Mouse (Mus musculus) right cerebral cortex, postnatal 25 days (tissue): ENCODE results near the gene Arrdc5.

Source experiments
- DNase-seq: peaks from one replicate; pipeline ENCODE4 v3.0.0; 2022

Gene Arrdc5

DNA sequence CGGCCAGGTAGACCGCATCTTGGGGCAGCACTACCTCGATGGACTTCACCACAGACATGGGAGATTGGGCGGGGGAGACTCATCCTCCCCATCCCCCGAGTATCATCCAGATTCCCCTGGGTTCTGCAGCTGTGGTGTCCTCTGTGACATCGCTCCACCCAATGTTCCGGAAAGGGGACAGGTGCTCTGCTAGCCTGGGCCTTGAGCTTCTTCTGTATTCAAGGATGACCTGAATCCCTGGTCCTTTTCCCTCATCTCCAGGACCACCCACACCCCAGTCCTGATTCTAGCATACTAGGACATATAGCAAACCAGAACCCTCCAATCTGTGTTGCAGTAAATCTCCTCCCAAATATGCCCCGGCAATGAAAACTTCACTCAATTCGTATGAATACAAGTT, at the start of gene Arrdc5:
Arrdc5 (minus strand) TSS at position 101 of the 400 bp plus-strand sequence.
- no peak for DNase-seq

DNA sequence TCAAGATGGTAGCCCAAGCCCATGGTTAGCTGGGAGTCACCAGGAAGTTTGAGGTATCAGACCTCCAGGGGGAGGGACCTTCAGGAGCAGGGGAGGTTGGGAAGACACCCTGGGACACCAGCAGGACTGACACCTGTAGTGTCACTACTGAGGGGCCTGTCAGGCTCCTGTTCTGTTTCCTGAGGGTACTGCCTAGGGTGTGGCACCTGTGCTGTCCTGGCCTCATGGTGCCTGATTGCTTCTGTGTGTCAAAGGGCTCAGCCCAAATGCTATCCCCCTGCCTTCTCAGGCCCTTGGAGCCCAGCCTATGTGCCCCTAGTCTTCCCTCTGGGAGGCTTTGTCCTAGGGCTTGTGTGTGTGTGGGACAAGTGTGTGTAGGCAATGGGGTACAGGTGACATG, 48.5 kb upstream of the Arrdc5 start:
- no peak for DNase-seq

DNA sequence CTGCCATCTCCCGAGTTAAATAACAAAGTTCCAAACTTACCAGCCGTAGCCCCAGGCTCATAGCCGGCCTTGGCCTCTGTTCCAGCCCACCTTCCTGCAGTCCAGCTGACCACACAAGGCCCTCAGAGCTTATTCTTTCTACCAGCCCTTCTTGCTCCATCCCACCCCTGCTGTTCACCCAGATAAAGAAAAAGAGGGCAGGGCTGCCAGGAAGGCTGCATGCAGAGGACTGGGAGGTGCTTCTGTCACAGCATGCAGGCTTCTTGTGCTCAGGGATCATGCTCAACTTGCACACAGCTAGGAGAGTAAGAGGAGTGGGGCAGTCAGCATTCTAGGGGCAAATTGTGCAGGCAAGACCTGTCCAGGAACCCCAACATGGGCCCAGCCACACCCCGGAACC, 48.0 kb upstream of the Arrdc5 start:
- no peak for DNase-seq

DNA sequence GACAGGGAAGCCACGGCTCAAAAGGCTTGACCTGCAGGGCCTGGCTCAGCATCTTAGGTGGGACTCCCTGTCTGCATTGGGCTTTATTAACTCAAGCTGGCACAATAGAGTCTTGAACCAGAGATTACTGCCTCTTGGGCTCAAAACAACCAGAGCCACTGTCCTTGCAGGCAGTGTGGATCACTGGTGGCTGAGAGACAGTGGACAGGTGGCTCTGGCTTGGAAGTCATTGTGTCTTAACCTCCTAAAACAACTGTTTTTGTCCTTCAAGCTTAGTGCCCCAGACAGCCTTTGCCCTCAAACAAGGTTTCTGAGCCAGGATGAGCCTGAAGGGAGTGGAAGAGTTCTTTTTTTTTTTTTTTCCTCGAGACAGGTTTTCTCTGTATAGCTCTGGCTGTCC, 45.3 kb upstream of the Arrdc5 start:
- DNase-seq = no peak

DNA sequence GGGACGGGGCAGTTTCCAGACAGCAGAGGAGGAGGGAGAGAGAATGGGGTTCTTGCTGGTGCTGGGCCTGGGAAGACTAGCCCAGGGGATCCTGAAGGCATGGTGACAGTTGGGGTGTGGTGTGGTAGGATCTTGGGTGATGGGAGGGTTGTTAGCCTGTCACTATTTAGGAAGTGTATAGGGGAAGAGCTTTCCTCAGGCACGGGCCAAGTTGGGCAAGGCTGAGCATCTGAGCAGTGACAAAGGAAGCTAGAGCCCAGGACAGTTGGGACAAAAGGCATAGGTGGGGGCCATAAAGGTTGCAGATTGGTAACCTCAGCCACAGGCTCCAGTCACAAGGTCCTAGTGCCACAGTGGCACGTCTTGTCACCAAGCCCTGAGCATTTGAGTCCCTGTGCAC, 43.4 kb upstream of the Arrdc5 start:
- no peak for DNase-seq

DNA sequence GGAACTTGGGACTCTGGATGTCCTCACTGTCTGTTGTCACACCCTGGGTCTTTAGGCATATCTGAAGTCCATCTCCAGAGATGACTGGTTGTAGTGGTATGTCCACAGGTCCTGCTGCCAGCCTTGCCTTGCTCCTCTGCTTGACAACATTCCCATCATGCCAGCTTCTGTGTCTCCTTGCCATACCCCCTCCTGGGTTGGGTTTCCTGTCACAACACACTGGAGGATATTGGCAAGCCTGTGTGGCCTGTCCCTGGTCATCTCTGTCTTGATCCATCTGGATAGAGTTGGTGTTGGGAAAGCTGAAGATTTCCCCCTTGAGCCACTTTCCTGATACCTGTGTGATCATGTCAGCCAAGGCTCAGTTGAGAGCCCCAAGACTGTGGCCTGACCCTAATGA, 40.6 kb upstream of the Arrdc5 start:
- DNase-seq = no peak

DNA sequence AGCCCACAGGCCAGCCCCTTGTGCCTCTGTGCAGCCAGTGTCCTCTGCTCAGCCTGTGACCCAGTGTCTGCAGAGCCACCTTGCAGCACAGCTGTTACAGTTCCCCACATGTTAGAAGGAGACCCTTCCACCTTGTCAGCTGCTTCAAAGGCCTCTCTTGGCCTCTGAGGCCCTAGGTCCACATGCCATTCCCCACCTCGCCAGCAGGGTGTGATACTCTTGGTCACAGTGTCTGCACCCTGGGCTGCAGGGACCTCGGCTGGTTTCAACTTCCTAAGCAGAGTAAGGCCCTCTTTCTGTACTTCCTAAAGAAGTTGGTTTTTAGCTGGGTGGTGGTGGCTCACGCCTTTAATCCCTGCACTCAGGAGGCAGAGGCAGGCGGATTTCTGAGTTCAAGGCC, 38.8 kb upstream of the Arrdc5 start:
- no peak for DNase-seq

DNA sequence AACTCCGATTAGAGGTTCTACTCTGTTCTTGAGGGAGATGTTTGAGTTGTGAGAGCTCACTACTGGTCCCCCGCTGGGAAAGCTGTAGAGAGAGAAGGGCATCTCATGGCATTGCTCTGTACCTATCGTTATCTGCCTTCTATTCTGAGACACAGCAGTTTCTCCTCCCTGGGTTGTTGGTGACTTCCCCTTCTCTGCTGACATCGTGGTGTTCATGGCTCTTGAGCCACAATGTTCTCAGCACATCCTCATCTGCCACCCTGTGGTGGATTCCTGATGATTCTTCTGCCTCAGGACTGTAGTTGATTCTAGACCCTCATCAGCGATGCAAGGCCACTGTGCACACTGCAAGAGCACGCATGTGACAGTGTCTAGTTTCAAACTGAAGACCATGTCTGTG, 37.7 kb upstream of the Arrdc5 start:
- no peak for DNase-seq

DNA sequence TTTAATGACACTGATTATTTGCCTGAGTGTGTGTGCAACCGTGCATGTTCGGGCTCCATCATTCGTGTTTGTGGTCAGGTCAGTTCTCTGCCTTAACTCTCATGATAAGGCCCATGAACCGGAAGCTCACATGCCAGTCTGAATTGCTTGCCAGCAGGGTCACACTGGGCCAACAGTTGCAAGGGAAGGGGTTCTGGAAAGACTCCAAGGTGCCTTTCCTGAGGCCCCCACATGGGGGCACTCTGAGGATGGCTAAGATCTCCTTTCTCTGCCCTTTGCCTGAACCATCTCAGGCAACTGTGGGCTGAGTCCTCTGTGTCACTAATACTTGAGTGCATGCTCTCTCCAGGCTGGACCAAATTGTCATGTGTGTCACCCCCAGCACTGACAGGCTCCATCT, 37.1 kb upstream of the Arrdc5 start:
- DNase-seq = peak; percentile 28

DNA sequence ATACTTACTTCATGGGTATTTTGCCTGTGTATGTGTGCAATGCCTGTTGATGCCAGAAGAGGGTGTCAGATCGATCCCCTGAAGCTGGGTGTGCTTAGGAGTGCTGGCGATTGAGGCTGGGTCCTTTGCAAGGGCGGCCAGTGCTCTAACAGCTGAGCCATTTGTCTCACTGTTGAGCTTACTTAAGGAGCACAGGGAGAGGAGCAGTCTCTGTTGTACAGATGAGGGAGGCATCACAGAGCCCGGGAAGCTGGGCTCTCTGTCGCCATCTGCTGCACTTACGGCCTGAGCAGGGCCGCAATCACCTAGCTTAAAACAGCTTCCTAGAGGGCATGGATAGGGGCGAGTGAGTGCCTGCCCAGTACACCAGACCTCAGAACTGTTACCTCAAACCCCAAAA, 32.9 kb upstream of the Arrdc5 start:
- no peak for DNase-seq

DNA sequence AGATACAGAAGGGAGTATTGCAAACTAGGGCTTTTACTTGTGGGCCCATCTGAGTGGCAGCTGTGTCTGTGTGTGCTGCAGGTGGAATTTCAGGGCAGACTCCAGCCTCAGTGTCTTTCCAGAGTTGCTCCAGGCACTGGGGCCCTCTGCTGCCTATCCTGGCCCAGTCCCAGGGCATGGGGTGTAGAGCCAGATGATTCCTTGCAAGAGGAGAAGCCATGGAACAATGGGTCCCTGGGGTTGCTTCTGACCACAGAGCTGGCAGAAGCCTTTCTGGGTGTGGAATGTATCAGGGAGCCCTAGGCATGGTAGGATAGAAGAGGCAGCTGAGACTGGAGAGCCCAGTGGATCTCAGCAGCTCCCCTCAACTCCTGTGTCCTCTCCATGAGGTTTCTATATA, 31.2 kb upstream of the Arrdc5 start:
- no peak for DNase-seq

DNA sequence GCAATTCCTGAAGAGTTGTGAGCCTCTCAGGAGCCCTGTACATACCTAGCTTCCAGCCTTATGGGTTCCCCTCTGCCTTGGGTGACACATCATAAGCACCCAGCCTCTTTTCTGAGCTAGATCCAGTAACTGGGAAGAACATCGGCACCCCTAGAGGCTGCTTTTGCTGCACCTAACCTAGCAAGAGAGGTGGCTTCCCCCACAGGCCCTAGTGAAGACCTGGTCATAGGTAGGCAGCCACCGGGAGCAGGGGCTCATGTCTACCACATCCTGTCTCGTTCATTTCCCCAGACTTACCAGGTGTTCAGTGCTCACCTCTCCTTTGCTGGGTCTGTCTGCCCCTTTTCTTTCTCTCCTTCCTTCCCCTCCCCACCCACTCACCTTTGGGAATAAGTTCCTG, 30.3 kb upstream of the Arrdc5 start:
- no peak for DNase-seq

DNA sequence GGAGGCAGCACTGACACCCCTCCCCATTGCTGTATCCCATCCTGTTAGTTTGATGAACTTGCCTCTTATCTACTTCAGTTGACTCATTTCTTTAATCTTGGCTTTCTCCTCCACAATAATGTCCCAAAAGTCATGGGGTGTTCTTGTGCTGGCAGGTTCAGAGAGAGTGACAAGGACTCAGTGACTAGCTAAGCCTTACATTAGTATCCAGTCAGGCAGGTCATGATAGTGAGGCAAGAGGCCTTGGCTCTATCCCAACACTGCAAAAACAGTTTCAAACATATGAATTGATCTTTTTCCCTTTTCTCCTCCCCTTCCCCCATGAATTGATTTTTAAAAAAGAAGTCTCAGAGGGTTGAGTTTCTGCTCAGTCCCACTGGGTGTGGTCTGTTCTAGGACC, 29.2 kb upstream of the Arrdc5 start:
- DNase-seq = no peak

DNA sequence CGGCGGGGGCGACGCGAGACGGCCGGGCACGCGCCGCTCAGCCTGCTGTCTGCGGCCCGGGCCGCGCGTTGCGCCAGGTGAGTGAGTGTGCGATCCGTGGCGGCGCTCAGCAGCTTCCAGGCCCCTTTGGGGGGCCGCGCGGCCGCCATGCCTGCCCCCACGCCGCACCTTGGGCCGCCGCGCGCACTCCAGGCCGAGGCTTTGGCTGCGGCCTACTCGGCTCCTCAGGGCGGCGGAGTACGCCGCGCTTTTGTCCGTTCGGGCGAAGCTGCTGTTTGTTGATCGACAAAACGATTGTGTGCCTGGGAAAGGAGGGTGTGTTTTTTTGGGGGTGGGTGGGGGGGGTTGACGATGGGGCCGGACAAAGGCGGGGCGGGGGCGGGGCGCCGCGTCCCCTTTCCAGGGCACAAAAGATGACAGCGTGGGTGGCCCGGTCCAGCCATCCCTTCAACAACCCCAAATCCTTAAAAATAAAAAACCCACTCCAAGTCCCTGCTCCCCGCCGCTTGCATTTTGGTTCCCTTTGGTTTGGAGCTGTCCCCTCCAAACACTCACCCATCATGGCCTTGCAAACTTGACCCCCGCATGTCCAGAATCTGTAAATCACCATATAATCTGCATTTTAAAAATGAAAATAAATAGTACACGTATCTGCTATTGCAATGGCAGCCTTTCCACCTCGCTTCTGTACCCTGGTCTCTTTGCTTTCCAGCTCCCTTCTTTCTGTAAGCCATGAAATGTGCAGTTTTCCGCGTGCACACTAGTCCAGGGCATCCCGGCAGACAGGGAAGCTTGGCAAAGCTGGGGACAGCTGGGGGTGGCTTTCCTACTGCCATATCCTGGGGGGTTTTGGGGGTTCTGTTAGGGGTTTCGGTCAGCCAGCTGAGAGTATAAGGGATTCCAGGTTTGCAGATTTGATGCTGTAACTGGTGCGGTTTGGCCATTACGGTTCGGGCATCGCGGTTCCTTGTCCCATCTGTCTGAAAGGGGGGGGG, 26.4 kb upstream of the Arrdc5 start:
- DNase-seq = peak; percentile 30

DNA sequence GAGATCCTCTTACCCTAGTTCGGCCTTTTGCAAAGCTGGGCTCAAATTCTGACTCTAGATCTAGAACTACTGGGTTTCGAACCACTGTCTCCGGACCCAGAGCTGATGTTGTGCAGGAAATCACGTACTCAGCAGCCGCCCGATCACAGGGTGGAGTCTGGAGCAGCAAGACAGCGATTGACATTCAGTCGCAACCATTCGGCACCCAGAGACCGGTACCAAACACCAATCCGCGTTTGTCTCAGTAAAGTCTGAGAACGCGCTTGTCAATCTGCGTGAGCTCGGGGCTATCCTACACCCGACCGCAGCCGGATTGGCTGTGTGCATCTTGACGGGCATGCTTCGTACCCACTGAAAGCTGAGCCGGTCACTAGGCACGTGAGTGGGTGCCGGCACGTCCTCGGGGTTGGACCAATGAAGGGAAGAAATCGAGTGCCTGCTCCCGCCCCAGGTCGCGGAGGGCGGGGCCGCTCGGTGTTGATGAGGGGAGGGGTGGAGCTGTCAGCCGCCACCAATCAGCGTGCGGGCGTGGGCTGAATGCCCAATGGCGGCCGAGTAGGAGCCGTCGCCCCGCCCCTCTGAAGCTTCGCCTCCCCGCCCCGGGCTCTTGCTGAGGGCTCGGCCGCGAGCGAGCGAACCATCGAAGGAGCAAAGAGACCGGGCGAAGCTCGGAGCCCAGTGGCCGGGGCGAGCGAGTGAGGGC, 25.5 kb upstream of the Arrdc5 start, which contains the start of gene Kdm4b:
Kdm4b (plus strand) TSS at position 613 of the 703 bp plus-strand sequence.
- peak; percentile 99 for DNase-seq

DNA sequence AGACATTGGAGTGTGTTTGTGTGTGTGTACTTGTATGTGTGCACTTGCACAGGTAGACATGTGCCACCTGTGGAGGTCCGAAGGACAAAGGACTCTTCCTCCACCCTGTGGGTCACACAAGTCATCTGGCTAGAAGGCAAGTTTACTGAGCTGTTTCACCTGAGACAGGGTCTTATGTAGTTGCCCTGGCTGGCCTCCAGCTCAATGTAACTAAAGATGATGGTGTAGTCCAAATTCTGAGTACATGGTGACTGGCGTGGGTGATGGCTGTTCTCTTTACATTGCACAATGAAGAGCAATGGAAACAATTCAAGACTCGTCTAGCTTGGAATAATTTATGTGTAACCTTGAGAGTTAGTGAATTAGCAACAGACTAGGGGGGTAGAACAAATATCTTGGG, 24.3 kb upstream of the Arrdc5 start:
- DNase-seq = no peak

DNA sequence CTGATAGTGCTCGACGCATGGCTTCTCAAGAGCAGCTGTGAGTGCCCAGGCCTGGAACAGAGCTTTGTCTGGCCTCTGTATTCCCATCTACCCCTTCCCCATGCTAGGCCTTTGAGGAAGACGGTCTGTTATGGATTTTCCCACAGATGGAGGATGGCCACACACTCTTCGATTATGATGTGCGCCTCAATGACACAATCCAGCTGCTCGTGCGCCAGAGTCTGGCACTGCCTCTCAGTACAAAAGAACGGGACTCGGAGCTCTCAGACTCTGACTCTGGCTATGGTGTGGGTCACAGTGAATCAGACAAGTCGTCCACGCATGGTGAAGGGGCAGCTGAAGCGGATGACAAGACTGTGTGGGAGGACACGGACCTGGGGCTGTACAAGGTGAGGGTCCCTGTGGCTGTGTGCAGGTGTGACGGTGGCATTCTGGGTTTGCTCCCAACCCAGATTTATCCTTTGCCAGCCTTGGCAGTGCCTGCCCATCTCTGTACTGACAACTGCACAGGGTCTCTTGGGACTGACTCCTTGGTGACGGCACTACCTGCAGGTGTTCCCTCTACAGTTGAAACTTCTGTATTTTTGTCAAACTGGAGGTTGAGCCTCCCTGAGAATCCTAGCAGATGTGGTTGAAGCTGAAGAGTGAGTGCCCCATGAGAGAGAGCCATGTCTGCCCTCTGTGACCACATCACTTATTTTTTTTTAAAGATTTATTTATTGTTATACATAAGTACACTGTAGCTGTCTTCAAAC, 9.3 kb upstream of the Arrdc5 start:
- no peak for DNase-seq

DNA sequence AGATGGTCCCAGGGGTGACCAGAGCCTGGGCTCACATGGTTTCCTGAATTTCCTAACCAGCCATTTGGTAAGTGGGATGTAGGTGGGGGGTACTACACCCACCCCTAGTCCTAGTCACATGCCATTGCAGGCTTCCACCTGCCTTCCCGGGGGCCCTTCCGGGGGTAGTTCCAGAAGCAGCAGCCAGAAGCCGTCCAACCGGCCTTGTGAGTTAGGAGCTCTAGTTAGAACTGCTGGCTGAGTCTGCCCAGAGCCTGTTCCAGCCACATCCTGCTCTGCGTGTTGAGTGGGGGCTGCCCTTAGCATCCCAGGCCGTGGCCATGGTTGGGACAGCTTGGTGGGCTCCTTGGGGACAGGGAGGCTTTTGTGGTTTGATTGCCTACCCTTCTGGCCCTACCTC, 8.0 kb upstream of the Arrdc5 start:
- DNase-seq = no peak

DNA sequence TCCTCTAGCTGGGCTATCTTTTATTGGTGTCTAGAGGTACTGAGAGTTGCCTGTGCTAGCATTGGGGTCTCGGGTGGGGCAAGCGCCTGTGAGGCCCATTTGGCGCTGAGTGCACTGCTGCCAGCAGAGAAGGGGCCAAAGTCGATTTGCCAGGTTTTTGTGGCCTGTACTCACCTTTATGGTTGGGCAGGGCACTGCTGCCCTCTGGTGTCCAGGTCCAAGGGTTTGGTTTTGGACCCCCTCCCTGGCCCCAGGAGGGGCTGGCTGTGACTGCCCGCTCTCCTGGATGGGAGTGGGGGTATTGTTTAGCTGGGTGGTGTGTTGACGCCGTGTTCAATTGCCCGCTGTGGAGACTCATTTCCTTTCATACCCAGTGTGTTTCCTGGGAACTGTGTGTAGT, 5.7 kb upstream of the Arrdc5 start:
- DNase-seq = no peak

DNA sequence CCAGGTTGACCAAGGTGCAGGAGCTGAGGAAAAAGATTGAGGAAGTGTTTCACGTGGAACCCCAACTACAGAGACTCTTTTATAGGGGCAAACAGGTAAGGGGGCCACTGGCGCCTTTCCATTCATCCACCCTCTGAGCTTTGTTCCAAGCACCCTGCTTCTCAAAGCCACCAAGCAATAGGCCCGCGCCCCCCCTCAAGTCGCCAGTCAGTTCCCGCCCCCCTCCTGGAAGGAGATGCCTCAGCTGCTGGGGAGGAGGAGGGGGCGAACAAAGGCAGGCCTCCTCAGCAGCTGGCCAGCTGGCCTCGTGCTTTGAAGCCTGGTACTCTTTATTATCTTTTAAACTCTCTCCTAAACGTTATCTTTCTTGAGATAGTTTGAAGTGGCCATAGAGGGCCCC, 5.1 kb upstream of the Arrdc5 start:
- DNase-seq = no peak

DNA sequence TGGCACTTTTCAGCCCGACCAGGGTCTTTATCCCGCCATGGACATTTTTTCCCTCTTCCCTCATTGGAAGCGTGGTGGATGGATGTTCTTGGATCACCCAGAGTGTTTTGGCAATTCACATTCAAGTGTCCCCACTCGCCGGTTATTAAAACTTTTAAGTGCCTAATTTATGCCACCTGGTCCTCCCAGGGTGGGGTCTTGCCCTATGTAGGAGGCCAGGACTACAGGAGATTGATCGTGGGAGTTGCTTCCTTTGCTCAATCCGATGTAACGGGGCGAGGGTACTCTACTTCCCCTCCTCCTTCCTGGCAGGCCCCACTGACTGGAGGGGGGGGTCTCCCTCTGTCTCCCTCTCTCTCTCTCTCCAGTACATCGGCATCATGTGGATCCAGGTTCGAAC, 4.6 kb upstream of the Arrdc5 start:
- no peak for DNase-seq

DNA sequence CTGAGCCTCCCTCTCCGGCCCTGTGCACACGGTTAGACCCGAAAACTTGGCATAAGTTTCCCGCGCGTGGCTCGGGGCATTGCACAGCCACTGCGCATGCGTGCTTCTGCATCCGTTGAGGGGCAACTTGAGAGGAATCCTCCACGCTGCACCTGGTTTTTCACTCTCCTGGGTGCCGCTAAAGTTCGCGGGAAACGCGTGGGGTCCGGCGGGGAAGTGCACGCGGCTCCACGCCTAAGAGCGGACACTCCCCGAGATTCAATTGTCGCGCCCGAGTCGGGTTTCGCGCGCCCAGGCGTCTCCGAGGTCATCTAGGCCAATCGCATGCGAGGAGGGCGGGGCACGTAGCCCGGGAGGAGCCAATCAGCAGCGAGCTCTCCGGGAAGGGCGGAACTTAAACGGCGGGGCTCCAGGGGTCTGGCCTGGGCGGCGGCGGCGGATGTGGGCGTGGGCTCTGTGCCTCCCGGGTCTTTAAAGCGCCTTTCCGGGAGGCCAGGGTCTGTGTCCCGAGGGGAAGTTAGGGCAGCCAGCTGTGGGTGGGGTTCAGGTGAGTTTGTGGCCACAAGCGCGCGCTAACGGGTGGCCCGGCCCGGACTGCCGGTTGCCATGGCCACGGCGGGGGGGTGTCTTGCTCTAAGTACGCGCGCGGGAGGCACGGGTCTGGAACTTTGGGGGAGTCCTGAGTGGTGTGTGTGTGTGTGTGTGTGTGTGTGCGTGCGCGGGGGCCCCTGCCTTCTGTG, 3.9 kb upstream of the Arrdc5 start:
- DNase-seq = peak; percentile 91
